Mouse (Mus musculus) small intestine, adult 2 months (tissue): ENCODE data around the gene Lhfp.

ENCODE experiments used
- CTCF ChIP-seq: fragments of 200-500 bp; IDR thresholded peaks from 2 replicates; pipeline ENCODE4 v1.5.1; 2012; ENCODE audit warnings: low read depth, mild to moderate bottlenecking, control low read depth, inconsistent platforms, low read length, moderate library complexity, mixed read lengths; ENCODE audit not compliant: insufficient replicate concordance, insufficient read length; ENCODE audit errors: extremely low read depth
- POLR2A ChIP-seq: fragments of 200-500 bp; IDR thresholded peaks from 2 replicates; pipeline ENCODE4 v1.6.1; 2012; ENCODE audit warnings: low read depth, mild to moderate bottlenecking, control low read depth, inconsistent platforms, low read length, moderate library complexity

DNA sequence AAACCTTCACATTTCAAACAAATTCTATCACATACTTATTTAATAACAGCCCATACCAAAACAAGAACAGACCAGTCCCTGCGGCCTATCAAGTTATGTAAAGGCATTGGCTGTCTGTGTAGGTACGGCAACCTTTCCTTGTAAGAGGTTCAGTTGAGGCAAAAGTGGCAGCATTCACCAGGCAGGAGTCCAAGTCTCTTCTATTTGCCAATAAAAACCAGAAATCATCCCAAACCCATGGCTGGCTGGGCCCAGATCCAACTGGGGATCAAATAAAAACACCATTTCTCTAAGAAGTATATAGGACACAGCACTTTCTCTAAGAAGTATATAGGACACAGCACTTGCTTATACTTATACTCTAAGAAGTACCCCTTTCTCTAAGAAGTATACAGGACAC is 171.3 kb downstream of the Lhfp start:
- TF ChIP-seq POLR2A: no peak
- TF ChIP-seq CTCF: no peak
